Mouse (Mus musculus): Measurements from ENCODE around the gene Plekhg1.

Plekhg1 gene

DNA sequence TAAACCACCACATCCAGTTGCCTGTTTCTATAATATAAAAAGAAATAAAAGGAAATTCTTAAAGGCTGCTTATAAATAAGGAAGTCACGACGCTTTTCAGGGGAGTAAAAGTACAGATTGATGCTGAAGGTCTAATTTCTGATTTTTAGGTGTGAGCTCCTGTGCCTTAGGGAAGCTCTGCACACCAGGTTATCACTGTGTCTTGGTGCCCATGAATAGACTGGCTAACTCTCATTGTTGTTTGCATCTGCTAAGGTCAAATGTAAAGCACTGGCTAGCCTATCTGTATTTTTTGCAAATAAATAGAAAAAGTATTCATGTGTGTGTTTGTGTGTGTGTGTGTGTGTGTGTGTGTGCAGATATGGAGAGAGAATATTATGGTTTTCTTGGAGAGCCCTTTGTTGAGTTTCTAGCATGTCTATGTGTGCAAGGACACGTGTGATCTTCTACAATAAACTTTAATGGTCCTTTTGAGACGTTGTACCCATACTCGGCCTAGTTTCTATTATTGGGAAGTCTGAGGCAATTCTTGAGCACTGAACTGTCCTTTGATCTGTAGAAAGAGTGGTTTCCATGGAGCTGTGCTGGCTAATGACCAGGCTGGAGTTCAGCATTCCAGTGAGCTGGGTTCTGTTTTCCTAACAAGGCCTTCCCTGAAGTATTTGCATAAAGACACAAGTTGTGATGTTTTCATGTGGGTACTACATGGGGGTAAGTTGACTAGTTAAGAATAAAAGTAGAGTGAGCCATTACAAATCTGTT is 79.0 kb downstream of the Plekhg1 start:
- in situ Hi-C loops (cut with MboI; ENCODE audit: unreplicated experiment in 2 of 2), result no loop called here

DNA sequence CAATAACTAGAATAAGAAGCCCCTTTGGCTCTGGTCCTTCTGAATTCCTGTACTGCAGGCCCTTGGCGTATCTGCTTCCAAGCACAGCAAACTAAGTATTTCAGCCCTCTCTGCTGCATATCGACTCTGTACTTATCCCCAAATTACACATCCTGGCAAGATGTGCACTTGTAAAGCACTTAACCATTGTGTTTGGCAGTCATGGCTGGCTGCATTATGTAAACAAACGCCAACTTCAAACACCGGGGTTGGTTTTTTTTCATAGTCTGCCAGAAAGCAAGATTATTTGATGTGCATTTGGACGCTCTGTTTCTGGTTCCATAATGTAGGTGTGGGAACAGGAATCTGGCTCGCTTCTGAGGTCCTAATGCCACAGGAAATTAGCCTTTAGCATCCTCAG is 83.7 kb downstream of the Plekhg1 start:
- in situ Hi-C loops (cut with MboI; ENCODE audit: unreplicated experiment in 2 of 2), result no loop called here

DNA sequence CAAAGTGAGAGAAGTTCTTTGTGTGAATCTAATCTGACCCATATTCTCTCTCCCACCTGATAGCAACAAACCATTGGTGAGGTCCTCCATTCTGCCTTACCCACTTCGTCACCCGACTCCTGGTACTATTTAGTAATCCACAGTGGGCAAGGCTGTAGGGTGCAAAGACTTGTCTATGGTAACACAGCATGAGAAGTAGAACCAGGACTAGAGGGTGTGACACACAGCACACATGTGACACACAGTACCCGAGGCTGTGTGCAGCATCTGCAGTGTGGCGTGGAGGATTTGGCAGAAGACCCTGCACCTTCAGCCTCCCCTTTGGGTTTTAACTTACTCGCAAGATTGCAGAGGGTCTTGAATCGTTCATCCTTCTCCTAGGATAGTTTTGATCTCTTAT is 85.9 kb downstream of the Plekhg1 start:
- in situ Hi-C loops (cut with MboI; ENCODE audit: unreplicated experiment in 2 of 2), result no loop called here

DNA sequence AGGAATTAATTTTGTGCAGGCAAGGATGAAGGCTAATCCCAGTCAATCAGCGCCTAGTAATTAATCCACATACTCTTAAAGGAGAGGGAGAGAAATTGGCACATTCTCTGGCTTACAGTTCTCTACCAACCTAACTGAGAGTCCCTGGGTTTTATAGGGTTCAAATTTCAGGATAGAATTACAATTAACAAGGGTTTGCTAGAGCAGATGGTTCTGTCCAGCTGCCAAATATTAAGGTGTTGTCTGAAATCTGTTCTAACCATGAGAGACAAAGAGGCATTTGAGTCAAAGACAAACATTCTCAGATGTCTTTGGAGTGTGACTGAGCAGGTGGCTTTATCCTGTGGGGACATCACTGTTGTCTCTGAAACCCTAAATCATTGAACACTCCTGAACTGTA is 87.2 kb downstream of the Plekhg1 start:
- in situ Hi-C loops (cut with MboI; ENCODE audit: unreplicated experiment in 2 of 2), result no loop called here

DNA sequence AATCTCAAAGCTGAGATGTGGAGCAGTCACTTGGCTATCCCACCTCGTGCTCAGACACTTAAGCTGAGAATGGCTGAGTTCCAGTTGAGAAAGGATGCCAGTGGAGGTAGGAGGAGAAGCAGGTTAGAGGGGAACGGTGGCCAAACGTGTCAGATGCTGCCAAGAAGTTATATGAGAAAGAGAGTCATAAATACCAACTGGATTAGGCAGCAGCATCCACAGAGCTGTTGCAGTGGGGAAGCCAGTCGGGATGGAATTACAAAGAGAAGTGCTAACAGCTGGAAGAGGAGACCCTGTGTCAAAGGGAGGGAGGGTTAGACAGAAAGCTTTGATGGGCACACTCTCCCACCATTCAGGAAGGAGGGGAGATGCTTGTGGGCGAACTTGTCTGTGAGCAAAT is 89.3 kb downstream of the Plekhg1 start:
- in situ Hi-C loops (cut with MboI; ENCODE audit: unreplicated experiment in 2 of 2), result no loop called here

DNA sequence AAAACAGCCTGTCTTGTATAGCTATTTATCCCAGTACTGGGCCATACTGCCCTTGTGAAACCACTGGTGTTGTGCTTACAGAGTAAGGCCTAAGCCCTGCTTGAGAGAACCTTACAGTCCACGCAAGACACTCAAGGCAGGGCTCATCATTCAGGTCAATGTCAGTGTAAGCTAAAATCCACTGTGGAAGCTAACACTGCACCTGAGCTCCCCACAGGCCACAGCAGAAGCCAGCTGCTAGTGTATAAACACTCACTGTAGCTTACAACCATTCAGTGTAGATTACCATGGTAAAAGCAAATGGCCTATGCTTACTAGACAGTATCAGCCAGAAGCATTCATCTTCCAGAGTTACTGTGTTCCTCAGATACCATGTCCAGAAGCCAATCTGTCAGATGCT is 90.5 kb downstream of the Plekhg1 start:
- in situ Hi-C loops (cut with MboI; ENCODE audit: unreplicated experiment in 2 of 2), result no loop called here

DNA sequence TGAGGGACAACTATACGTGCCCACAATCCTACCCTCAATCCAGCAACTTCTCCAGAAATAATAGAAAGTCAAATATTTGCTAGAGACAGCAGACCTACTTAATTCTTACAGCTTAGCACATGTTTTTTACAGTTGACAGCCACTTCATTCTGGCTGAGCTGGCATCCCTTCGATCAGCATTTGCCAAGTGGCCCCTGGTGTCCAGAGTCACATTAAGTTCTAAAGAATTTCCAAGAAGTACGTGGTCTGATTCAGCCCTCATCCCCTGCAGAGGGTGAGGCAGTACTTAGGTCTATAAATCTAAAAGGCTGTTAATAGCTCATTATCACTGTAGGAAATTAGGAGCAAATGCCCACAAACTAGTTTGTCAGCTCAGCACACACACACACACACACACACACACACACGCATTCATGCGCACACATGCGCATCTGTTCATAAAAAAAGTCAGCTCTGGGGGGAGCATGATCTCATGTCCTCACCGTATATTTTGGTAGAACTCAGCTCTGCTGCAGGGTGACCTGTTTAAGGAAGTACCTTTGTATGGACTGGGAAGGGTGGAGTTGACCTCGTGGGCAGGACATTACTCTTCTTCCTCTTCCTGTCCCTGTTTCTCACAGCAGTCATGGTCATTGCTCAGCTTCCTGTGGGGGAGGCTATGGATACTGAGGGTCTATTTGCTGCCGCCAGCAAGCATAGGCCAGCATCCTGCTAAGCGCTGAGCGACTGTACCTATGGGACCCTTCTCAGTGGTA is 91.6 kb downstream of the Plekhg1 start:
- in situ Hi-C loops (cut with MboI; ENCODE audit: unreplicated experiment in 2 of 2), result no loop called here

DNA sequence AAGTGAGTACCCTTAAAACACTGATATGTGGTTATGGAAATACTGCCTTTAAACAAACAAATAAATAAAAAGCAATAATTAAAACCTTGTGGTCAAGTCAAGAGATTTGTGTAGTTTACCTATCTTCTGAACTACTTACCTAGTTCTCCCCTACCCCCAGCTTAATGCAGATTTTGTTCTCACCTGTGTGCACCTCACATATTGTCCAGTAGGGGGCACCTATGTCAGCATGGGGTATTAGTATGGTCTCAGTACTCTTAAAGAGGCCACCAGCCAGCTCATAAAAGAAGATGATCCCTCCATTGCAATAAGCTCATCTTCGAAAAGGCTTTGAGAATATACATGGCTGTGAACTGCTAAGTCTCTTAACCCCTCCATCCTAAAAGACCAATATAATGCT is 93.9 kb downstream of the Plekhg1 start:
- in situ Hi-C loops (cut with MboI; ENCODE audit: unreplicated experiment in 2 of 2), result no loop called here

DNA sequence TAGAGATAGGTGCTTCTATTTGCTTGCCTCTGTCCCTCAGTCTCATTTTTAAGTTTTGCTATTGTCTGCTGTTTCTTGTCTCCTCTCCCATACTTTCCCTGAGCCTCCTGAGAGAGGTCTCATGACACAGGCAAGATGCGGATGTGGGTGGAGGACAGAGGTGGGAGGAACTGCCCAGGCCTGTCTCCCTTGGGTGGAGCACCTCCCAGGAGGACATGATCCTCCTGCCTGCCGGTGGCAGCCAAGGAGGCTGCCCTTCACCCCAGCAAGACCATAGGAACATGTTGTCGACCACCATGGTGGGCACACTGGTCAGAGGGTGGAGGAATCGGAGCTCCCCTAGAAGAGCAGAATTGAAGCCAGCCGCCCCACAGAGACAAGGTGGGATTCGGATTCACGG is 94.5 kb downstream of the Plekhg1 start:
- in situ Hi-C loops (cut with MboI; ENCODE audit: unreplicated experiment in 2 of 2), result no loop called here

DNA sequence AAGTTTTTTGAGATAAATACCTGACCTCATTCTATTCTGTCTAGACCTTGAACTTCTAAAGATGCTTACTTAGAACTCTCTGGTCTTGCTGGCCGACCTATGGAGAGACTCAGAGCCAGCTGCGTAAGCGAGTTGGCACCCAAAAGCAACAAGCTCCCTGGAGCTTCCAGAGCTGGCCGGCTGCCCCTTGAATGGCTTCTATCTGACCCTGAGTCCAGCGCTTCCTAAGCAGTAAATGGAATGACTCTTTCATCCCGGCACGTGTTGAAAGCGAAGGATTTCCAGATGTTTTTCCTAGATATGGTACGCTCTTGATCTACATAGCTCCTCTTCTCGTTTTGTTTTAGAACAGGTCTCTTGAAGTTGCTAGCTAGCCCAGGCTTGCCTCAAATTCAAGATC is 95.5 kb downstream of the Plekhg1 start:
- in situ Hi-C loops (cut with MboI; ENCODE audit: unreplicated experiment in 2 of 2), result no loop called here

DNA sequence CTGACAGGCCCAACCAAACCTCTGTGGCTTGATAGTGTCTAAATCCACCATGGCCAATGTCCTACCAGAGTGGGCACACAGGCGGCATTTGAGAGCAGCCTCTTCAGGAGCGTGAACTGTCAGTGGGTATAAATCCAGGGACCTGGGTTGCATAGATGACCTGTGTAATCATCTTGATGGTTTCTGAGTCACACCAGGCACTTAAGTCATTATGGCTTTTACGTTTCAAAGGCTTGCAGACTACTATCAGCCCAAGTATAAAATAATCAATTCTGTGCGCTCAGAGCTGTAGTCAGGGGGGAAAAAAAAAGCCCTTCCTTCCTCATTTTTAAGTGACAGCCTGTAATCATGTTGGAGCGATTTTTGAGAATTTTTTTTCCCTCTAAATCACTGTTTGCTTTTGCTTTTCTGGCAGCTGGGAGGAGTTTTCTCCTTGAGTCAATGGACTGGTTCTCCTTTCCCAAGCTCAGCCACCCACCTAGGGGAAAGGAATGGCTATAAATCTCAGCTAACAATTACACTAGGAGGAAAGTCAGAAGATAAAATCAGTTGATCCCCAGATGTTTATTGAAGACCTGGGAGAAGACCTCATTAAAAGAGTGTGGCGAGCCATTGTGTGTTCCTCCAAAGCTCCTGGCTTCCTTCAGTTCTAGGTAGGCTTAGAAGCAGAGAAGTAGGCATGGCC is 99.7 kb downstream of the Plekhg1 start:
- in situ Hi-C loops (cut with MboI; ENCODE audit: unreplicated experiment in 2 of 2), result no loop called here

DNA sequence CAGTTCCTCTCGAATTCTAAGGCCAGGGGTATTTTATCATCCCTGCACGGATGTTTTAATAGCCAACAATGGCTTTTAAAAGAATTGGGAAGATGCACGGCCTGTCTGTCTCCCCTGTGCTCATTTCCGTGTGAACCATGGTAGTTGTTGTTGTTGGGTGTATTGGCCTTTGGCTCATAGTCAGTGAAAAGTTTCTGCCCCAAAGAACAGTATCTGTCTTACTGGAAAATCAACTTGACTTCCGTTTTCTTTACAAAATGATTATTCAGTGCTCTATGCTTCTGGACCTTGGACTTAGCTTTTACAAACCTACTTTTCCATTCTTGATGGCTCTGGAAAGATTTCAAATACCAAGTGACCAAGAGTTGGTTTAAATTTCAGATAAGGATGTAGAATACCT is 104.3 kb downstream of the Plekhg1 start:
- in situ Hi-C loops (cut with MboI; ENCODE audit: unreplicated experiment in 2 of 2), result no loop called here

DNA sequence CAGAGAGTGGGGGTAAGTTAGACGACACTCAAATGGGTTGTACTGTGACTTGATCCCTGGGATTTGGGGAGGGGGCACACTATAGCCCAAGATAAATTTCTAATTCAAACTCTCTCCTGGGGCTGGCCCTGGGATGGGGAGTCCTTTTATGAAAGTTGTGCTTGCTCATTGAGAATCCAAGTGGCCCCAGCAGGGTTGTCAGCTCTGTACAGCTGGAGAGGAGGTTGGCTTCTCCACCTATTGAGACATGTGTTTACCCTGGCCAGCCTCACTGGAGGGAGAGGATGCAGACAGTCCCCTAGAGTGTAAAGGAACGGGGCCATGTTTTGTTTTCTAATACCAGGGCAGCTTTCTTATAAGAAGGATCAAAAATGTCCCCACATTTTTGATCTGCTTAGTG is 106.9 kb downstream of the Plekhg1 start:
- in situ Hi-C loops (cut with MboI; ENCODE audit: unreplicated experiment in 2 of 2), result no loop called here

DNA sequence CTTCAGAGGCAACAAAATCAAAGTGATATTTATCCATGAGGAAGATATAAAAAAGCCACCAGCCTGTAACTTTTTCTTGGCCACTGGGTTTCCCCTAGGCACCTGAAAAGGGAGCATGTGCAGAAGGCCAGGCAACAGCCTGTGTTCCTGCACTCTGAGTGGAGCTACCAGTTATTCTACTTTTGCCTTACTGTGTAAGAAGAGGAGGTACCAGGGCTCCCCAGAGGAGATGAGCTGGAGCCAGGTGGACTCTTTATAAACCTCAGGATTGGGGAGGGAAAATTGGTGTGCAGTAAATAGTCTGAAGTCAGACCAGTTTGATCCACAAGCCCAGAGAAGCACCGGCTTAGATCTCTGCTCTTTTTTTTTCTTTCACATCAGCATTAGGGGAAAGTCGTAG is 111.3 kb downstream of the Plekhg1 start:
- in situ Hi-C loops (cut with MboI; ENCODE audit: unreplicated experiment in 2 of 2), result no loop called here

DNA sequence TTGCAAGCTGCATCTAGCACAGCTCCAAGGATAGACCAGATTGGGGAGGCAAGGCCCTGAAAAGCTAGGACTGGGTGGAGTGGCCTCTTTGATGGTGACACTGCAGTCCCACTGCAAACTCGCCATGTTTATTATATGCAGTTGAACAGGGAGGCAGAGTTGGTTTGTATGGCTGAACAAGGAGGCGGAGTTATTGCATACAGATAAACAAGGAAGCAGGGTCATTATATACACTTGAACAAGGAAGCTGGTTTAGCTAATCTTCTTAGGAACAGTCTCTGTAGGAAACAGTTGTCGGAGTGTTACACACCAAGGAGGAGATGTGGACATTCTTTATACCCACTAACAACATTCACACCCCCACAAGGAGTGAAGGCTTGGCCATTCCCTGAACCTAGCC is 112.6 kb downstream of the Plekhg1 start:
- in situ Hi-C loops (cut with MboI; ENCODE audit: unreplicated experiment in 2 of 2), result no loop called here

DNA sequence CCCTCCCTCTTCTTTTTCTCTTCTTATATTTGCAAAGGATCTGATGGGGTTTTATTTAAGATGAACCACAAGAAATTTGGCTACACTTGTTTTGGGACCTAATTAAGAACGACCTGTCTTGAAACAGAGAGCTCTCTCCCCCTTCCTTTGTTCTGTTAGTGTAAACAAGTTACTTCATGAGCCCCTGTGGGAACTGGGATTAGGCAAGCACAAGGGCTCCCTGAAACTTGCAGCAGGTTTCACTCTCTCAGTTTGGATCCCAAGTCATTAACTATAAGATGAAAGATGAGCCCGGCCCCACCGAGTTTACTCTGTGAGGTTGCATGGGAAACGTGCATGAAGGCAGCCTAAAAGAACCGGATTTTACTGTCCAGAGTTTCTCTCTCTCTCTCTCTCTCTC is 117.7 kb downstream of the Plekhg1 start:
- in situ Hi-C loops (cut with MboI; ENCODE audit: unreplicated experiment in 2 of 2), result no loop called here

DNA sequence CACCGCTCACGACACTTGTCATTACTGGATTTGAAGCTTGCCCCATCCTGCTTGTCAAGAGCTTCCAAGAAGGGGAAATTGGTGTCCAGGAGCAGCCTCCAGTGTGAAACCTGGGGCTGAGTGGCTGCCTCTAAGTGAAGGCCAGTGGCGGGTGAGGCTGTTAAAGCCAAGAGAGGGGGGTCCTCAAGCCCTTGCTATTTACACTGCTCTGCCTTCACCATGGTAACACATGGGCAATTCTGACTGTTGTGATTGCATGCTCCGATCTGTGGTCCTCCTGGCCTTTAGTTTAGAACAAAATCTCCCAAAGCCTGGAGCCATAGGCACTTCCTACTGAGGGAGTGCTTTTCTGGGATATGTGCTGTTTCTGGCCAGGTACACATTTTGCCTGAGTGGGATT is 118.3 kb downstream of the Plekhg1 start:
- in situ Hi-C loops (cut with MboI; ENCODE audit: unreplicated experiment in 2 of 2), result no loop called here

DNA sequence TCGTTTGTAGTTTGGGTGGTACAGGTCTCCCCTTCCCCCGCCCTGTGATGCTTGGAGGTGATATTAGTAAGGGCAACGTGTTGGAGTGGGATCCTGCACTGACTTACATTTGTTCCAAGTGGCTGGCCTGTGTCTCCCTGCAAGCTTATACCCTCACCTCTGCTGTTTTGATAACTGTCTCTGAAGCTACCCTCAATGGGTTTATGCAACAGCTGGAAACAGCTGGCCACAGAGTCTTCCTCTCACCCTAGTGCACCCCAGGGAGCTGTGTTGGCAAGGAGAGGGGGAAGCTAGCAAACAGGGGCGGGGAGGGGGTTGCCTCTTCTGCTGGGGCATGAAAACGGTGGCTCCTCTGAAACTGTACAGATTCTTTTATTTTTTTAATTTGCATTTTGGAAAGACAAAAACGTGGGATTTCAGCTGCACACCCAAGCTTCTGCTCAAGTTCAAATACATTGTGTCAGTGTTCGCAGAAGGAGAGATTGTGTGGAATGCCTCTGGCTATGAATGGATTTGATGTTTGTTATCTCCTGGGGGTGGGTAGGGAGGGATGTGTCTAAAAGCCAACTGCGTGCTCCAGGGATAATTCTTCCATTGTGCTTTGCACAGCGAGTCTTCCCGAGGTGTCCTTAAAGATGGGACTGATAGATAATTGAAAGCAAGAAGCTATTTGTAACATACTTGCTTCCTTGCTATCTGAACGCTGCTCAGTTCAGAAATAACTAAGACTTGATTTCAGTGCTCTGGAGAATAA is 119.0 kb downstream of the Plekhg1 start:
- in situ Hi-C loops (cut with MboI; ENCODE audit: unreplicated experiment in 2 of 2), result no loop called here

DNA sequence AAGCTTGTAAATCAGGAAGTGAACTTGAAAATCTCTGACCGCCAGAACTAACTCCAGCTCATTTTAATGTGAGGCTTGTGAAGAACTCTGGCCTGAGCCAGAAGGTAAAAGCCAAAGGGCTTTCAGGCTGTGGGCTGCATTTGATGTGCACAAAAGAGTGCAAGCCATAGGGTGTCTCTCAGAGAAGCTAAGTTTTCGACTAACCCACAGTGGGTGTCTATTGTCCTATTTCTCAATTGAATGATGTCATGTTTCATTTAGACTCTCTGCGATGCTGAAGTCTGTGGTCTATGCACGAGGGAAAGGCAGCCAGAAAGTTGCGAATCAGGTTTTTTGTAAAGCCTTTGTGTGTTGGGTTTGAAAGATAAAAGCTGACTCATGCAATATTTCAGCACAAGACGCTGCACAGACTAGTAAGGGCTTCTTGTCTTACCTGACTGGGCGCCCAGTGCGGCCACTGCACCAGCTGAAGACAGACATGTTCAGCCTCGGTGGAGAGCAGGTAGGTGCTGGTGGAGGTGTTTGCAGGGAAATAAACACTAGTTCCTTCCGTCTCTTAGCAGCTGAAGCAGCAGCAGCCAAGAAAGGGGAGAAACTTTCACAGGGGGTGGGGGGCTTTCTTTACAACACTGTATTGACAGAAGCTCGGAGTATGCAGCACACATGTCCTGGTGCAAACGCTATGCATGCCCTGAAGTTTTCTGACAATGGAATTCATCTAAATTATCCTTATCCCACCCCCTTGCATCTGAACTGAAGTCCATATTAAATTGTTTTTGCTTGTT is 123.4 kb downstream of the Plekhg1 start:
- in situ Hi-C loops (cut with MboI; ENCODE audit: unreplicated experiment in 2 of 2), result no loop called here

DNA sequence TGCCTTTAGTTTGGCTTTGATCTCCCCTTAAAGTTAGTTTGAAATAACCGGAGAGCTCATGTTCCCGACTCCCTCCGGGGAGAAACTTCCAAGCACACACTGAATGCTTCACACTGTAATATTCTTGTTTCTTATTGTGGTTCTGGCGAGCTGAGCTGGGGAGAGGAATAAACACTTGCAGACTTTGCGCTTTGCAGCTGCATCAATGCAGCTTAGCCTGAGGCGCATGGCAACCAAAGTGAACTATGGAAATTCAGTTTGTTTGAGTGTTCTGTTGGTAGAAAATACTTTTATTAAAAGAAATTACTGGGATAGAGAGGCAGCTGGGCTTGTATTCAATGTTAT is 124.0 kb downstream of the Plekhg1 start:
- in situ Hi-C loops (cut with MboI; ENCODE audit: unreplicated experiment in 2 of 2), result no loop called here

Measured in v-Abl transformed pro-B cells (cell line).